Mouse (Mus musculus) G1E (cell line): Measurements from ENCODE around the gene Thrsp. TPM values are rescaled to one million over a fixed set of nuclear protein-coding genes. Genes with fewer than 3 reads are reported as not detected.
"Not testable (repeated sequence)": the region's sequence is repeated elsewhere in the genome, so short reads cannot be mapped to it uniquely, and the experiment has no call there.

Experiments
- ATAC-seq: 2 replicates; pipeline ENCODE4 v1.8.0; 2016; ENCODE audit warnings: mild to moderate bottlenecking; ENCODE audit not compliant: insufficient number of reproducible peaks, poor library complexity, low FRiP score, severe bottlenecking; ENCODE audit errors: extremely low read depth
- DNase-seq: peaks from one replicate; pipeline ENCODE4 v3.0.0; 2012; ENCODE audit warnings: low spot score
- H3K27me3 ChIP-seq: 2 replicates; pipeline ENCODE4 v1.6.1; 2012; ENCODE audit warnings: mild to moderate bottlenecking, low read length, inconsistent platforms; ENCODE audit not compliant: insufficient read depth
- H3K36me3 ChIP-seq: replicated peaks from 2 replicates; pipeline ENCODE3; 2012; ENCODE audit warnings: mild to moderate bottlenecking, inconsistent platforms
- H3K4me1 ChIP-seq: 2 replicates; pipeline ENCODE4 v1.6.1; 2012; ENCODE audit warnings: low read depth, low read length, inconsistent platforms, mixed read lengths; ENCODE audit not compliant: insufficient read depth
- H3K4me3 ChIP-seq: 2 replicates; pipeline ENCODE4 v1.5.1; 2012; ENCODE audit warnings: low read depth, mild to moderate bottlenecking, inconsistent platforms, low read length, moderate library complexity, mixed read lengths
- H3K9me3 ChIP-seq: replicated peaks from 2 replicates; pipeline ENCODE4 v1.6.1; 2012; ENCODE audit warnings: inconsistent platforms
- CTCF ChIP-seq: IDR thresholded peaks from 2 replicates; pipeline ENCODE4 v1.5.1; 2012; ENCODE audit warnings: low read depth, low read length, inconsistent platforms, mixed read lengths
- GATA1 ChIP-seq: IDR thresholded peaks from 2 replicates; pipeline ENCODE4 v1.6.1; 2012; ENCODE audit warnings: borderline replicate concordance, low read length, inconsistent platforms, mixed read lengths
- GATA2 ChIP-seq: IDR thresholded peaks from 2 replicates; pipeline ENCODE4 v1.6.1; 2012; ENCODE audit warnings: low read depth, low read length, inconsistent platforms, borderline replicate concordance
- POLR2AphosphoS5 ChIP-seq: IDR thresholded peaks from 2 replicates; pipeline ENCODE4 v1.6.1; 2012; ENCODE audit warnings: low read depth, low read length, inconsistent platforms; ENCODE audit not compliant: insufficient replicate concordance
- TAL1 ChIP-seq: conservative IDR thresholded peaks from 2 replicates; pipeline ENCODE4 v1.6.1; 2012; ENCODE audit warnings: low read depth, low read length, inconsistent platforms, mixed read lengths
- polyA plus RNA-seq: library from polyadenylated mRNA; stranded (reverse); fragments of >175 nt; gene quantifications from 2 replicates; pipeline ENCODE4 v1.2.3, GENCODE M21; 2012
- total RNA-seq, 2 experiments: library from RNA; stranded (forward) in 1 of 2; stranded (reverse) in 1 of 2; fragments of 200-1000 nt in 1 of 2; fragments of >200 nt in 1 of 2; fragmentation: Nextera tagmentation in 1 of 2; gene quantifications; 2 replicates each; pipeline ENCODE4 v1.2.3; 2014 to 2017

Thrsp gene
- total and polyA plus RNA-seq, 3 experiments: 0.05 TPM; not detected in 2

DNA sequence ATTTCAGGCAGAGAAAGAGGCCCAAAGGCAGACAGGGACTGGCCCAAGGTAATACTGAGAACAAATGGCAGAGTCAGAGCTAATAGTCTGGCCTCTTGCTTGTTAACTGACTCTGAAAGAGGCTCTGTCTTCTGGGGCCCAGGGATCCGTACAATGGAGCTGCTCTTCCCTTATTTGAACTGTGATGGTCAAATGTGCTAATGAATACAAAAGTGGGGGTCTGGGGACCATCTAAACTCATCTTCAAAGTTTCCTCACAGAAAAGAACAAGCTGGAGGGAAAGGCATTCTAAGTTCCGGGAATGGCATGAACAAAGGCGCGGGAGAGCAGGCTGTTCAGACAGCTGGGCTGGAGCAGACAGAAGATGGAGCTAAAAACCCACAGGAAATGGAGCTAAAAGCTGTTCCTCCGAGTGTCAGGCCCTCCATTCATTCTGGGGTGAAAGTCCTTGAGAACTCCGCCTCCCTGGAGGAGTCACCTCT lies 29.6 kb upstream of the Thrsp start:
- TF ChIP-seq GATA2 (no peak), TAL1 (no peak), GATA1 (no peak), POLR2AphosphoS5 (no peak), CTCF (no peak)
- no peak for DNase-seq
- no peaks in the 10 kb centered on the region for H3K36me3 ChIP-seq
- H3K27me3 ChIP-seq: peaks cover 11% of the 10 kb centered on the region
- no peaks in the 10 kb centered on the region for H3K4me1 ChIP-seq
- H3K9me3 ChIP-seq: no peaks in the 10 kb centered on the region
- no peak overlapping the region for H3K4me3 ChIP-seq
- no peak for ATAC-seq

GRCm38 (mm10) chr7:97446171-97446925 lies 28.8 kb upstream of the Thrsp start:
- H3K9me3 ChIP-seq: no peaks in the 10 kb centered on the region; the same call in 1 of the 2 replicates
- no peak for TF ChIP-seq CTCF
- no peak for TF ChIP-seq TAL1
- no peak for TF ChIP-seq GATA1
- TF ChIP-seq GATA2: no peak
- no peak for TF ChIP-seq POLR2AphosphoS5
- no peak overlapping the region for H3K4me3 ChIP-seq
- ATAC-seq (no peak), DNase-seq (no peak)
- no peaks in the 10 kb centered on the region for H3K36me3 ChIP-seq
- no peaks in the 10 kb centered on the region for H3K4me1 ChIP-seq
- H3K27me3 ChIP-seq: peaks cover 7% of the 10 kb centered on the region; the same call in 1 of the 2 replicates

DNA sequence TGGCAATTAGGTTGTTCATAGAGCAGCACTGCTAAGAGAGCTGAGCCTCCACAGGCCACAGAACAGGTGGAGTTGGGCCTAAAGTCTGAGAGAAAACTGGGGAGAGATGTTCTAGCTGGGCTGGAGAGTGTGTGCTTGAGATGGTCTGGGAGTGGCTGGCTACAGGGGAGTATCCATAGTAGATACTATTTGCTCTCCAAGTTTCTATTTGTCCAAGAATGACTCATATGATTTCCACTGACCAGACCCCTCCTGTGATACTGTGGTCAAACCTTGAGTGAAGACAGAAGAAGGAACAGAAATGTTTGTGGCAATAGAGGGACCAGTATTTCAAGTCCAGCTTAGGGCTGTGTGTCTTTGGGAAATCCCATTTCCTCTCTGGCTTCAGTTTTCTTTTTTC lies 21.5 kb upstream of the Thrsp start:
- Histone ChIP-seq H3K9me3 (peaks cover 6% of the 10 kb centered on the region; the same call in 1 of the 2 replicates), H3K4me3 (no peak overlapping the region), H3K36me3 (no peaks in the 10 kb centered on the region), H3K27me3 (peaks cover 18% of the 10 kb centered on the region), H3K4me1 (no peaks in the 10 kb centered on the region)
- no peak for TF ChIP-seq TAL1
- TF ChIP-seq CTCF: no peak
- TF ChIP-seq GATA1: no peak
- TF ChIP-seq POLR2AphosphoS5: no peak
- TF ChIP-seq GATA2: no peak
- DNase-seq (no peak), ATAC-seq (no peak)

GRCm38 (mm10) chr7:97434517-97434916 lies 17.0 kb upstream of the Thrsp start:
- TF ChIP-seq POLR2AphosphoS5: no peak
- no peak for TF ChIP-seq GATA2
- TF ChIP-seq CTCF: no peak
- no peak for DNase-seq
- H3K9me3 ChIP-seq: no peaks in the 10 kb centered on the region
- no peaks in the 10 kb centered on the region for H3K36me3 ChIP-seq
- no peaks in the 10 kb centered on the region for H3K4me1 ChIP-seq
- peaks cover 16% of the 10 kb centered on the region for H3K27me3 ChIP-seq
- no peak for ATAC-seq
- H3K4me3 ChIP-seq: no peak overlapping the region

DNA sequence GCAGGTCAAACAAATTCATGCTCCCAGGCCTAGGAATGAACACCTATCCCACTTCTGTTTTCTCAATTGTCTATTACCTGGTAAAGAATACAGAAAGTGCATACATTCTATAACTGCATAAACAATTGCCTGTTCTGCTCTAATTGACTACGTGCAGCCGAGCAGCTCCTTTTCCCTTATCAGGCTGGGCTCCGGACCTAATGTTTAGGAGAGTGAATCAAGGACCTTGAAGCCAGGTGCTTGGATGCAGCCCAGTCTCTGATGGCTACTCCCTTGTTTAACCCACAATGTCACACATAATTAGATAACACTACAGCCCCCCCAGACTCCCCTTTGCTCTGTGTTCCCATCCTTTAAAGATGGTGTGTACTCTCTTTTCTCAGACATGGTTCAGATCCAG lies 16.0 kb upstream of the Thrsp start:
- not testable (repeated sequence) for H3K36me3 ChIP-seq, H3K4me1 ChIP-seq, DNase-seq, H3K4me3 ChIP-seq, ATAC-seq, H3K9me3 ChIP-seq
- peaks cover 16% of the 10 kb centered on the region for H3K27me3 ChIP-seq

DNA sequence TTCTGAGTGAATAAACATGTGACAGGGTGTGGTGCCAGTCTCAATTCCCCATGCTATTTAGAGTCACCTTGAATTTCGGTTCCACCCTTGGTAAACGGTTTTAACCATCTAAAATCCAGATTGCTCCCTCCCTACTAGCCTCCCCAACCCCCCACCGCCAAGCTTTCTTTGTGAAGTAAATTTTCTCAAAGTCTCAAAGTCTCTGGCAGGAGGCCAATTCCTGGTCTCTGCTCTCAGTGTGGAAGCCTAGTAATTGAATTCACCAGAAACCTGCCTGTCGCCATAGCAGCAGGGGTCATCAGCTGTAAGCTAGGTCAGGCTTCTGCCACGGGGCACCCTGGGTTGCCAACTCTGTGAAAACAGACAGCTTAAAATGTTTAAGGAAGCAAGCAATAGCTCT lies 12.2 kb upstream of the Thrsp start:
- Histone ChIP-seq H3K36me3 (no peaks in the 10 kb centered on the region), H3K4me3 (no peak overlapping the region), H3K4me1 (no peaks in the 10 kb centered on the region; the same call in 1 of the 2 replicates), H3K9me3 (no peaks in the 10 kb centered on the region), H3K27me3 (peaks cover 13% of the 10 kb centered on the region)
- DNase-seq (no peak), ATAC-seq (no peak)
- TF ChIP-seq GATA2 (no peak), POLR2AphosphoS5 (no peak), TAL1 (no peak), CTCF (no peak), GATA1 (no peak)

GRCm38 (mm10) chr7:97427778-97428420 lies 10.4 kb upstream of the Thrsp start:
- Histone ChIP-seq H3K36me3 (no peaks in the 10 kb centered on the region), H3K27me3 (peaks cover 18% of the 10 kb centered on the region), H3K4me3 (no peak overlapping the region), H3K9me3 (no peaks in the 10 kb centered on the region), H3K4me1 (no peaks in the 10 kb centered on the region; the same call in 1 of the 2 replicates)
- DNase-seq (no peak), ATAC-seq (no peak)
- TF ChIP-seq TAL1 (no peak), GATA1 (no peak)
